Mouse (Mus musculus) myocyte (in vitro differentiated cells): ENCODE measurements around the gene Zkscan4.

Experiments
- MYOG ChIP-seq, 3 experiments: IDR thresholded peaks; one replicate each; pipeline ENCODE4 v1.6.1; 2011; ENCODE audit warnings: control low read depth in 2 of 3, low read depth in 2 of 3, mild to moderate bottlenecking in 2 of 3; ENCODE audit not compliant: insufficient read length in 2 of 3, control insufficient read depth in 1 of 3, insufficient read depth in 1 of 3
- POLR2A ChIP-seq: IDR thresholded peaks from one replicate; pipeline ENCODE4 v1.6.1; 2011; ENCODE audit warnings: low read depth, mild to moderate bottlenecking, control low read depth, moderate library complexity; ENCODE audit not compliant: insufficient read length
- TCF3 ChIP-seq: IDR thresholded peaks from one replicate; pipeline ENCODE4 v1.6.1; 2011; ENCODE audit warnings: low read depth, control low read depth; ENCODE audit not compliant: insufficient read length

- TF ChIP-seq MYOG (IDR thresholded peaks at IDR 0.05; ENCODE audit: control insufficient read depth in 1 of 3, insufficient read depth in 1 of 3, insufficient read length in 2 of 3, low read depth in 2 of 3) (no peak), POLR2A (no peak), TCF3 (no peak)
Observed at GRCm38 (mm10) chr13:21441207-21441572, 37.5 kb upstream of the Zkscan4 start.
